Mouse (Mus musculus): ENCODE data around the gene Cldn11. TPM values are rescaled to one million over a fixed set of nuclear protein-coding genes. Genes with fewer than 3 reads are reported as not detected.

Gene Cldn11
- total and polyA plus RNA-seq, 2 experiments from 2014 or later = 45.6 to 47.2 TPM

- H3K4me1 ChIP-seq (ENCODE audit: insufficient read depth, low read length) = no peaks in the 10 kb centered on the region
- 88% methylated on average over 17 of the region's 17 CpGs for WGBS
- no peak overlapping the region for H3K4me3 ChIP-seq (ENCODE audit: low read depth, low read length)
- no peak for TF ChIP-seq CTCF (IDR thresholded peaks at IDR 0.05)
- ATAC-seq (ENCODE audit: low FRiP score) = no peak
- no peak overlapping the region for H3K9ac ChIP-seq (replicated peaks; ENCODE audit: low read length, poor library complexity, severe bottlenecking)
- no peaks in the 10 kb centered on the region for H3K9me3 ChIP-seq (ENCODE audit: low read length)
- DNase-seq (ENCODE audit: low spot score) = no peak
- H3K4me2 ChIP-seq (ENCODE audit: low read depth, low read length, poor library complexity, severe bottlenecking) = no peak overlapping the region
- H3K27me3 ChIP-seq (ENCODE audit: insufficient read depth, low read length) = no peaks in the 10 kb centered on the region
- H3K36me3 ChIP-seq (ENCODE audit: insufficient read depth, low read length) = no peaks in the 10 kb centered on the region
- H3K27ac ChIP-seq (ENCODE audit: low read depth, low read length) = no peak overlapping the region
Measured at GRCm38 (mm10) chr3:31199162-31199877, 49.6 kb downstream of the Cldn11 start.

- Histone ChIP-seq H3K4me2 (ENCODE audit: low read depth, low read length, poor library complexity, severe bottlenecking) (no peak overlapping the region), H3K27me3 (ENCODE audit: insufficient read depth, low read length) (no peaks in the 10 kb centered on the region), H3K4me3 (ENCODE audit: low read depth, low read length) (no peak overlapping the region), H3K9ac (replicated peaks; ENCODE audit: low read length, poor library complexity, severe bottlenecking) (no peak overlapping the region), H3K36me3 (ENCODE audit: insufficient read depth, low read length) (peaks cover 4% of the 10 kb centered on the region; the same call in 1 of the 2 replicates), H3K27ac (ENCODE audit: low read depth, low read length) (no peak overlapping the region), H3K9me3 (ENCODE audit: low read length) (no peaks in the 10 kb centered on the region), H3K4me1 (ENCODE audit: insufficient read depth, low read length) (no peaks in the 10 kb centered on the region)
- DNase-seq (ENCODE audit: low spot score) = no peak
- 0 out of 2 replicates have a peak, but pooled peaks have one; percentile 18 for TF ChIP-seq CTCF (IDR thresholded peaks at IDR 0.05)
- 95% methylated on average over 11 of the region's 11 CpGs for WGBS
- no peak for ATAC-seq (ENCODE audit: low FRiP score)
Measured at GRCm38 (mm10) chr3:31203947-31204346, 54.2 kb downstream of the Cldn11 start.

- no peaks in the 10 kb centered on the region for H3K27me3 ChIP-seq (ENCODE audit: insufficient read depth, low read length)
- H3K4me1 ChIP-seq (ENCODE audit: insufficient read depth, low read length) = no peaks in the 10 kb centered on the region
- no peak overlapping the region for H3K4me3 ChIP-seq (ENCODE audit: low read depth, low read length)
- WGBS = 82% methylated on average over 3 of the region's 3 CpGs
- H3K4me2 ChIP-seq (ENCODE audit: low read depth, low read length, poor library complexity, severe bottlenecking) = no peak overlapping the region
- DNase-seq (ENCODE audit: low spot score) (no peak), ATAC-seq (ENCODE audit: low FRiP score) (no peak)
- no peak overlapping the region for H3K9ac ChIP-seq (replicated peaks; ENCODE audit: low read length, poor library complexity, severe bottlenecking)
- no peak for TF ChIP-seq CTCF (IDR thresholded peaks at IDR 0.05)
- peaks cover 4% of the 10 kb centered on the region; the same call in 1 of the 2 replicates for H3K36me3 ChIP-seq (ENCODE audit: insufficient read depth, low read length)
- H3K27ac ChIP-seq (ENCODE audit: low read depth, low read length) = no peak overlapping the region
- H3K9me3 ChIP-seq (ENCODE audit: low read length) = no peaks in the 10 kb centered on the region
Measured at GRCm38 (mm10) chr3:31205167-31205566, 55.4 kb downstream of the Cldn11 start.

GRCm38 (mm10) chr3:31208046-31208445 lies 58.3 kb downstream of the Cldn11 start:
- no peak for TF ChIP-seq CTCF (IDR thresholded peaks at IDR 0.05)
- no peak for ATAC-seq (ENCODE audit: low FRiP score)
- Histone ChIP-seq H3K36me3 (ENCODE audit: insufficient read depth, low read length) (peaks cover 4% of the 10 kb centered on the region; the same call in 1 of the 2 replicates), H3K27me3 (ENCODE audit: insufficient read depth, low read length) (no peaks in the 10 kb centered on the region), H3K27ac (ENCODE audit: low read depth, low read length) (no peak overlapping the region), H3K4me1 (ENCODE audit: insufficient read depth, low read length) (no peaks in the 10 kb centered on the region), H3K4me2 (ENCODE audit: low read depth, low read length, poor library complexity, severe bottlenecking) (no peak overlapping the region), H3K4me3 (ENCODE audit: low read depth, low read length) (no peak overlapping the region), H3K9me3 (ENCODE audit: low read length) (no peaks in the 10 kb centered on the region), H3K9ac (replicated peaks; ENCODE audit: low read length, poor library complexity, severe bottlenecking) (no peak overlapping the region)
- WGBS = 77% methylated on average over 4 of the region's 4 CpGs
- DNase-seq (ENCODE audit: low spot score) = no peak

- Histone ChIP-seq H3K4me2 (ENCODE audit: low read depth, low read length, poor library complexity, severe bottlenecking) (no peak overlapping the region), H3K9me3 (ENCODE audit: low read length) (no peaks in the 10 kb centered on the region), H3K27ac (ENCODE audit: low read depth, low read length) (no peak overlapping the region), H3K36me3 (ENCODE audit: insufficient read depth, low read length) (peaks cover 4% of the 10 kb centered on the region; the same call in 1 of the 2 replicates), H3K27me3 (ENCODE audit: insufficient read depth, low read length) (no peaks in the 10 kb centered on the region), H3K4me3 (ENCODE audit: low read depth, low read length) (no peak overlapping the region), H3K4me1 (ENCODE audit: insufficient read depth, low read length) (no peaks in the 10 kb centered on the region), H3K9ac (replicated peaks; ENCODE audit: low read length, poor library complexity, severe bottlenecking) (no peak overlapping the region)
- no peak for TF ChIP-seq CTCF (IDR thresholded peaks at IDR 0.05)
- WGBS = 25% methylated on average over 6 of the region's 6 CpGs
- DNase-seq (ENCODE audit: low spot score) (no peak), ATAC-seq (ENCODE audit: low FRiP score) (no peak)
Measured at GRCm38 (mm10) chr3:31208458-31208994, 58.8 kb downstream of the Cldn11 start.

GRCm38 (mm10) chr3:31209001-31209400 lies 59.3 kb downstream of the Cldn11 start:
- Histone ChIP-seq H3K27me3 (ENCODE audit: insufficient read depth, low read length) (no peaks in the 10 kb centered on the region), H3K4me3 (ENCODE audit: low read depth, low read length) (no peak overlapping the region), H3K9me3 (ENCODE audit: low read length) (no peaks in the 10 kb centered on the region), H3K36me3 (ENCODE audit: insufficient read depth, low read length) (peaks cover 4% of the 10 kb centered on the region; the same call in 1 of the 2 replicates), H3K4me2 (ENCODE audit: low read depth, low read length, poor library complexity, severe bottlenecking) (0 out of 2 replicates have a peak overlapping the region, but pooled peaks have one; percentile 15), H3K27ac (ENCODE audit: low read depth, low read length) (no peak overlapping the region), H3K9ac (replicated peaks; ENCODE audit: low read length, poor library complexity, severe bottlenecking) (no peak overlapping the region), H3K4me1 (ENCODE audit: insufficient read depth, low read length) (no peaks in the 10 kb centered on the region)
- WGBS = 22% methylated on average over 19 of the region's 19 CpGs
- ATAC-seq (ENCODE audit: low FRiP score) (no peak), DNase-seq (ENCODE audit: low spot score) (no peak)
- no peak for TF ChIP-seq CTCF (IDR thresholded peaks at IDR 0.05)

Data from midbrain, postnatal 0 days (tissue).